Mouse (Mus musculus): Measurements from ENCODE around the gene Tekt1. TPM values are rescaled to one million over a fixed set of nuclear protein-coding genes. Genes with fewer than 3 reads are reported as not detected.

Gene Tekt1
- polyA plus RNA-seq (2015; fragmentation: Nextera tagmentation; extraction: Ambion mirVana), result not detected in 2 replicates

GRCm38 (mm10) chr11:72362347-72362741 is at the start of gene Tekt1:
Gene Tekt1, minus strand, starts transcription at chr11:72362442.

GRCm38 (mm10) chr11:72411093-72411921 is 49.1 kb upstream of the Tekt1 start, which contains the start of gene Smtnl2:
Gene Smtnl2, minus strand, starts transcription at chr11:72411713.

GRCm38 (mm10) chr11:72314151-72314895 is 47.9 kb downstream of the Tekt1 start, which contains the start of gene Fbxo39:
Gene Fbxo39, plus strand, starts transcription at chr11:72314444.

GRCm38 (mm10) chr11:72301334-72301733 is 60.9 kb downstream of the Tekt1 start, which contains the start of gene Xaf1:
Gene Xaf1, plus strand, starts transcription at chr11:72301629.

Other genes starting within 250 kb of the Tekt1 start
- 0.23 and 0.47 TPM in 2 replicates for gene Pitpnm3, start 226.7 kb downstream of the Tekt1 start, polyA plus RNA-seq (2015; fragmentation: Nextera tagmentation; extraction: Ambion mirVana)
- gene Gm43951, start 155.6 kb downstream of the Tekt1 start, polyA plus RNA-seq (2015; fragmentation: Nextera tagmentation; extraction: Ambion mirVana), result 0.06 and 0.07 TPM in 2 replicates
- 6.0 and 7.7 TPM in 2 replicates for gene 4933427D14Rik, start 155.0 kb downstream of the Tekt1 start, polyA plus RNA-seq (2015; fragmentation: Nextera tagmentation; extraction: Ambion mirVana)
- gene Txndc17, start 154.9 kb downstream of the Tekt1 start, polyA plus RNA-seq (2015; fragmentation: Nextera tagmentation; extraction: Ambion mirVana), result 102 and 113 TPM in 2 replicates
- gene Med31, start 146.8 kb downstream of the Tekt1 start, polyA plus RNA-seq (2015; fragmentation: Nextera tagmentation; extraction: Ambion mirVana), result 23.3 and 26.0 TPM in 2 replicates
- not detected in 2 replicates for gene Slc13a5, start 95.2 kb downstream of the Tekt1 start, polyA plus RNA-seq (2015; fragmentation: Nextera tagmentation; extraction: Ambion mirVana)
- gene Xaf1, start 60.8 kb downstream of the Tekt1 start, polyA plus RNA-seq (2015; fragmentation: Nextera tagmentation; extraction: Ambion mirVana), result 16.4 and 28.2 TPM in 2 replicates
- 0.07 TPM in 1 of 2 replicates, not detected in the other for gene Fbxo39, start 48.0 kb downstream of the Tekt1 start, polyA plus RNA-seq (2015; fragmentation: Nextera tagmentation; extraction: Ambion mirVana)
- 12.4 and 13.3 TPM in 2 replicates for gene Smtnl2, start 49.3 kb upstream of the Tekt1 start, polyA plus RNA-seq (2015; fragmentation: Nextera tagmentation; extraction: Ambion mirVana)
- not detected in 2 replicates for gene Ggt6, start 73.1 kb upstream of the Tekt1 start, polyA plus RNA-seq (2015; fragmentation: Nextera tagmentation; extraction: Ambion mirVana)
- 91.7 and 94.0 TPM in 2 replicates for gene Mybbp1a, start 78.9 kb upstream of the Tekt1 start, polyA plus RNA-seq (2015; fragmentation: Nextera tagmentation; extraction: Ambion mirVana)
- gene Spns2, start 127.5 kb upstream of the Tekt1 start, polyA plus RNA-seq (2015; fragmentation: Nextera tagmentation; extraction: Ambion mirVana), result 4.8 and 5.4 TPM in 2 replicates
- gene Spns3, start 188.1 kb upstream of the Tekt1 start, polyA plus RNA-seq (2015; fragmentation: Nextera tagmentation; extraction: Ambion mirVana), result 2.8 and 4.6 TPM in 2 replicates
- 27.1 and 27.3 TPM in 2 replicates for gene Ube2g1, start 244.8 kb upstream of the Tekt1 start, polyA plus RNA-seq (2015; fragmentation: Nextera tagmentation; extraction: Ambion mirVana)